Mouse (Mus musculus): Measurements from ENCODE around the gene Fan1. TPM values are rescaled to one million over a fixed set of nuclear protein-coding genes. Genes with fewer than 3 reads are reported as not detected.

The Fan1 gene
- total RNA-seq, 1 experiment = 7.3 TPM

DNA sequence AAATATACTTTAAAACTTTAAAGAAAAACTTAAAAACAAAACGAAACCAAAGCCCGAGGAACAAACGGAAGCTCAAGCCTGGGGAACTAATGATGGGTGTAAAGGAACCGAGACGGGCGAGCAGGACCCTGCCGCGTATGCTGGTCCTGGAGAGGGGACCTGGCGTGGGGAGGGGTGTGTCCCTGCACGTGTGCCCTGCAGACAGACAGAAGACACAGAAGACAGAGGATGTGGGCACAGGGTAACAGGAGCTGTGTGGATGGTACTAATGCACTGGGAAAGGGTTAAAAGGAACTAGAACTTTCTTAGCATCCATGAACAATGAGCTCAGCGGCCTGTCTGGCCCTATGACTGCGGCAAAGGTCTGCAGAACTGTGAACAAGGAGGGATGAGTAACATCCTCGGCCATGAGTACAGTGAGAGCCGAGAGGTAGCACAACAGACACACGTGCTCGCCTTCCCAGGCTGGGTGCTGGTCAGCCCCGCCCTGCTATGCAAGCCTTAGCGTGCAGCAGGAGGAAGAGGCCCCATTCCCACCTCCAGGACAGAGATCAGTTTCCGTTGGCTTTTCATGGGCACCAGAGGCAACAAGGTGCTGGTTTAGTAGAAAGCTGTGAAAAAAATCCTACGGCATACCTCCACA, 13.8 kb downstream of the Fan1 start:
- H3K9me3 ChIP-seq (ENCODE audit: control insufficient read depth, insufficient read depth, low read depth, low read length) = no peaks in the 10 kb centered on the region
- H3K9ac ChIP-seq (ENCODE audit: insufficient read depth, low read depth, low read length, poor library complexity, severe bottlenecking) = no peak overlapping the region
- in situ Hi-C loops (cut with MboI; ENCODE audit: low sequenced_read_pairs in 2 of 2, unreplicated experiment in 2 of 2) = no loop called here
- H3K27ac ChIP-seq (ENCODE audit: insufficient read depth, low read depth, low read length, poor library complexity, severe bottlenecking) = no peak overlapping the region
- no peaks in the 10 kb centered on the region for H3K4me1 ChIP-seq (ENCODE audit: control insufficient read depth in 2 of 2, insufficient read depth in 2 of 2, low read length in 2 of 2, poor library complexity in 1 of 2)
- H3K36me3 ChIP-seq (ENCODE audit: control insufficient read depth, insufficient read depth, low read length, poor library complexity, severe bottlenecking) = peaks cover 10% of the 10 kb centered on the region
- no peak for DNase-seq (ENCODE audit: low read depth, low spot score)
- H3K4me3 ChIP-seq (ENCODE audit: insufficient read depth in 1 of 2, low read depth in 1 of 2, low read length in 2 of 2, poor library complexity in 1 of 2, severe bottlenecking in 1 of 2) = no peak overlapping the region
- TF ChIP-seq HCFC1 (IDR thresholded peaks at IDR 0.05; ENCODE audit: borderline replicate concordance, insufficient read depth, low read length) (no peak), ZC3H11A (IDR thresholded peaks at IDR 0.05; ENCODE audit: borderline replicate concordance, low read depth, low read length) (no peak), MAFK (IDR thresholded peaks at IDR 0.05; ENCODE audit: insufficient read depth, low read depth, low read length) (no peak), CHD2 (IDR thresholded peaks at IDR 0.05; ENCODE audit: low read depth, low read length) (no peak), ZNF384 (IDR thresholded peaks at IDR 0.05; ENCODE audit: low read depth, low read length) (no peak)

- no peak for DNase-seq (ENCODE audit: low read depth, low spot score)
- Histone ChIP-seq H3K4me1 (ENCODE audit: control insufficient read depth in 2 of 2, insufficient read depth in 2 of 2, low read length in 2 of 2, poor library complexity in 1 of 2) (no peaks in the 10 kb centered on the region), H3K4me3 (ENCODE audit: insufficient read depth in 1 of 2, low read depth in 1 of 2, low read length in 2 of 2, poor library complexity in 1 of 2, severe bottlenecking in 1 of 2) (no peak overlapping the region), H3K36me3 (ENCODE audit: control insufficient read depth, insufficient read depth, low read length, poor library complexity, severe bottlenecking) (peaks cover 7% of the 10 kb centered on the region), H3K27ac (ENCODE audit: insufficient read depth, low read depth, low read length, poor library complexity, severe bottlenecking) (no peak overlapping the region), H3K9ac (ENCODE audit: insufficient read depth, low read depth, low read length, poor library complexity, severe bottlenecking) (no peak overlapping the region), H3K9me3 (ENCODE audit: control insufficient read depth, insufficient read depth, low read depth, low read length) (no peaks in the 10 kb centered on the region)
- in situ Hi-C loops (cut with MboI; ENCODE audit: low sequenced_read_pairs in 2 of 2, unreplicated experiment in 2 of 2) = no loop called here
- no peak for TF ChIP-seq ZC3H11A (IDR thresholded peaks at IDR 0.05; ENCODE audit: borderline replicate concordance, low read depth, low read length)
- TF ChIP-seq MAFK (IDR thresholded peaks at IDR 0.05; ENCODE audit: insufficient read depth, low read depth, low read length) = no peak
- no peak for TF ChIP-seq ZNF384 (IDR thresholded peaks at IDR 0.05; ENCODE audit: low read depth, low read length)
- TF ChIP-seq CHD2 (IDR thresholded peaks at IDR 0.05; ENCODE audit: low read depth, low read length) = no peak
- TF ChIP-seq HCFC1 (IDR thresholded peaks at IDR 0.05; ENCODE audit: borderline replicate concordance, insufficient read depth, low read length) = no peak
These were observed 15.2 kb downstream of the Fan1 start for GRCm38 (mm10) chr7:64358666-64359065.

- no peak overlapping the region for H3K9ac ChIP-seq (ENCODE audit: insufficient read depth, low read depth, low read length, poor library complexity, severe bottlenecking)
- in situ Hi-C loops (cut with MboI; ENCODE audit: low sequenced_read_pairs in 2 of 2, unreplicated experiment in 2 of 2) = no loop called here
- no peak overlapping the region for H3K4me3 ChIP-seq (ENCODE audit: insufficient read depth in 1 of 2, low read depth in 1 of 2, low read length in 2 of 2, poor library complexity in 1 of 2, severe bottlenecking in 1 of 2)
- TF ChIP-seq ZC3H11A (IDR thresholded peaks at IDR 0.05; ENCODE audit: borderline replicate concordance, low read depth, low read length) = no peak
- no peak for TF ChIP-seq CHD2 (IDR thresholded peaks at IDR 0.05; ENCODE audit: low read depth, low read length)
- TF ChIP-seq MAFK (IDR thresholded peaks at IDR 0.05; ENCODE audit: insufficient read depth, low read depth, low read length) = no peak
- TF ChIP-seq ZNF384 (IDR thresholded peaks at IDR 0.05; ENCODE audit: low read depth, low read length) = no peak
- TF ChIP-seq HCFC1 (IDR thresholded peaks at IDR 0.05; ENCODE audit: borderline replicate concordance, insufficient read depth, low read length) = no peak
- no peak overlapping the region for H3K27ac ChIP-seq (ENCODE audit: insufficient read depth, low read depth, low read length, poor library complexity, severe bottlenecking)
- DNase-seq (ENCODE audit: low read depth, low spot score) = no peak
- H3K4me1 ChIP-seq (ENCODE audit: control insufficient read depth in 2 of 2, insufficient read depth in 2 of 2, low read length in 2 of 2, poor library complexity in 1 of 2) = no peaks in the 10 kb centered on the region
- H3K36me3 ChIP-seq (ENCODE audit: control insufficient read depth, insufficient read depth, low read length, poor library complexity, severe bottlenecking) = peaks cover 11% of the 10 kb centered on the region
- no peaks in the 10 kb centered on the region for H3K9me3 ChIP-seq (ENCODE audit: control insufficient read depth, insufficient read depth, low read depth, low read length)
These were observed 16.5 kb downstream of the Fan1 start for GRCm38 (mm10) chr7:64357405-64357804.

GRCm38 (mm10) chr7:64356661-64357060, 17.2 kb downstream of the Fan1 start:
- peaks cover 11% of the 10 kb centered on the region for H3K36me3 ChIP-seq (ENCODE audit: control insufficient read depth, insufficient read depth, low read length, poor library complexity, severe bottlenecking)
- in situ Hi-C loops (cut with MboI; ENCODE audit: low sequenced_read_pairs in 2 of 2, unreplicated experiment in 2 of 2) = no loop called here

More at GRCm38 (mm10) chr7:64356661-64357060, 17.2 kb downstream of the Fan1 start:
- H3K4me1 ChIP-seq (ENCODE audit: control insufficient read depth in 2 of 2, insufficient read depth in 2 of 2, low read length in 2 of 2, poor library complexity in 1 of 2) = no peaks in the 10 kb centered on the region
- H3K4me3 ChIP-seq (ENCODE audit: insufficient read depth in 1 of 2, low read depth in 1 of 2, low read length in 2 of 2, poor library complexity in 1 of 2, severe bottlenecking in 1 of 2) = no peak overlapping the region
- H3K27ac ChIP-seq (ENCODE audit: insufficient read depth, low read depth, low read length, poor library complexity, severe bottlenecking) = no peak overlapping the region
- TF ChIP-seq MAFK (IDR thresholded peaks at IDR 0.05; ENCODE audit: insufficient read depth, low read depth, low read length) (no peak), HCFC1 (IDR thresholded peaks at IDR 0.05; ENCODE audit: borderline replicate concordance, insufficient read depth, low read length) (no peak), ZC3H11A (IDR thresholded peaks at IDR 0.05; ENCODE audit: borderline replicate concordance, low read depth, low read length) (no peak)
- H3K9me3 ChIP-seq (ENCODE audit: control insufficient read depth, insufficient read depth, low read depth, low read length) = no peaks in the 10 kb centered on the region
- no peak overlapping the region for H3K9ac ChIP-seq (ENCODE audit: insufficient read depth, low read depth, low read length, poor library complexity, severe bottlenecking)
- DNase-seq (ENCODE audit: low read depth, low spot score) = no peak

All from ES-E14 (cell line).